Mouse (Mus musculus) neural tube, embryonic 12.5 days (tissue): ENCODE data around the gene Ankrd1. TPM values are rescaled to one million over a fixed set of nuclear protein-coding genes. Genes with fewer than 3 reads are reported as not detected.
A peak's percentile ranks its signal among the peaks of the same experiment; 100 is the strongest.

Experiments used
- ATAC-seq: fragments of 200-750 bp; cut with Nextera tagmentation; 2 replicates; pipeline ENCODE4 v1.8.0; 2017; ENCODE audit warnings: low read depth, mild to moderate bottlenecking, moderate TSS enrichment, moderate library complexity; ENCODE audit not compliant: low FRiP score
- H3K27ac ChIP-seq: fragments of 300-500 bp; sonication (generic); 2 replicates; pipeline ENCODE4 v1.5.1; 2016
- H3K27me3 ChIP-seq: fragments of 300-500 bp; sonication (generic); replicated peaks from 2 replicates; pipeline ENCODE4 v1.6.1; 2016; ENCODE audit warnings: mild to moderate bottlenecking
- H3K36me3 ChIP-seq: fragments of 300-500 bp; sonication (generic); 2 replicates; pipeline ENCODE4 v1.6.1; 2016; ENCODE audit warnings: mild to moderate bottlenecking
- H3K4me1 ChIP-seq: fragments of 300-500 bp; sonication (generic); 2 replicates; pipeline ENCODE4 v1.6.1; 2016
- H3K4me2 ChIP-seq: fragments of 300-500 bp; sonication (generic); replicated peaks from 2 replicates; pipeline ENCODE4 v1.6.1; 2016; ENCODE audit warnings: mild to moderate bottlenecking
- H3K4me3 ChIP-seq: fragments of 300-500 bp; sonication (generic); 2 replicates; pipeline ENCODE4 v1.5.1; 2016
- H3K9ac ChIP-seq: fragments of 300-500 bp; sonication (generic); 2 replicates; pipeline ENCODE4 v1.6.1; 2016; ENCODE audit warnings: mild to moderate bottlenecking
- H3K9me3 ChIP-seq: fragments of 300-500 bp; sonication (generic); 2 replicates; pipeline ENCODE4 v1.6.1; 2016; ENCODE audit warnings: mild to moderate bottlenecking
- WGBS: fragments of 180-500 bp; shearing (Covaris S2); methylation state at CpG from one replicate; pipeline ENCODE4 v1.1.7; 2016; 5-methylcytosine and 5-hydroxymethylcytosine counted together
- polyA plus RNA-seq: library from polyadenylated mRNA; unstranded; fragments of >200 nt; fragmentation: Nextera tagmentation; extraction: Ambion mirVana; gene quantifications from 2 replicates; pipeline ENCODE4 v1.2.1, GENCODE M21; 2016

Gene Ankrd1
- polyA plus RNA-seq, 1 experiment from 2014 or later, result 0.30 TPM

DNA sequence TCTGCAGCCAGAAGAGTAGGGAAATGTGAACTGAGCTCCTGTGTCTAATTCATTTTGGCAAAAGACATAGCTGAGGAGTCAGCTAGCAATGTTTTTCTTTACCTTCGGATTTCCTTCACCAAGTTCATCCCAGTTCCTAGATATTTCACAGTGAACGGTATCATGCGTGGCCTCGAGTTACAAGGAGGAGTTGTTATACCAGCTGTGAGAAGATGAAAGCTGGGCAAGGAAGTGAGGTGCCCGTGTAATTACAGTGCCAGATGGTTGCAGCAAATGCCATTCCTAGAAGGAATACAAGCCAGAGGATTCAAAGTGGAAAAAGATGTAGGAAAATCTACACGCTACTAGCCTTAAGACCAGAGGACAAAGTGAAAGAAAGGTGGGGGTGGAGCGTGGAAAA lies 21.0 kb downstream of the Ankrd1 start:
- no peak for ATAC-seq
- Histone ChIP-seq H3K36me3 (peaks cover 61% of the 10 kb centered on the region), H3K27me3 (no peaks in the 10 kb centered on the region), H3K4me1 (no peaks in the 10 kb centered on the region), H3K4me2 (no peak overlapping the region), H3K4me3 (no peak overlapping the region), H3K9me3 (no peaks in the 10 kb centered on the region), H3K27ac (no peak overlapping the region), H3K9ac (no peak overlapping the region)
- WGBS, result 87% methylated on average over 7 of the region's 7 CpGs

DNA sequence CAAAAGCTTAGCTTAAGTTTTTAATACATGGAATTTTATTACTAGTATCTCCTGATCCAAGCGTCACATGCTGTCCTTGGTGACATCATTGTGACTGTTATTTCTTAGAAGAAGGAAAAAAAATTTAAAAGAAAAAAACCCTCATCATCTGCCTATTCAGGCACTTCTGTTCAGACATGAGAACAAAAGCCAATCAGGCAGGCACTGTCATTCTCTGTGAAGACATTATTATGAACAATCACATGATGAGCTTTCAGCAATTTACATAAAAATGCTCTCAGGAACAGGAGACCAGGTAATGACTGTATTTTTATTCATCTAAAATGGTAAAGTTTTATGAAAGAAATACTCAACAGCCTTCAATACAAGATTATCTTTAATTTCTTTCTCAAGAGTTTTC lies 21.6 kb downstream of the Ankrd1 start:
- H3K4me3 ChIP-seq, result no peak overlapping the region
- no peaks in the 10 kb centered on the region for H3K4me1 ChIP-seq
- 86% methylated on average over 1 of the region's 1 CpGs for WGBS
- no peaks in the 10 kb centered on the region for H3K9me3 ChIP-seq
- H3K9ac ChIP-seq, result no peak overlapping the region
- no peak overlapping the region for H3K4me2 ChIP-seq
- H3K36me3 ChIP-seq, result peaks cover 66% of the 10 kb centered on the region
- no peak for ATAC-seq
- no peaks in the 10 kb centered on the region for H3K27me3 ChIP-seq
- no peak overlapping the region for H3K27ac ChIP-seq

DNA sequence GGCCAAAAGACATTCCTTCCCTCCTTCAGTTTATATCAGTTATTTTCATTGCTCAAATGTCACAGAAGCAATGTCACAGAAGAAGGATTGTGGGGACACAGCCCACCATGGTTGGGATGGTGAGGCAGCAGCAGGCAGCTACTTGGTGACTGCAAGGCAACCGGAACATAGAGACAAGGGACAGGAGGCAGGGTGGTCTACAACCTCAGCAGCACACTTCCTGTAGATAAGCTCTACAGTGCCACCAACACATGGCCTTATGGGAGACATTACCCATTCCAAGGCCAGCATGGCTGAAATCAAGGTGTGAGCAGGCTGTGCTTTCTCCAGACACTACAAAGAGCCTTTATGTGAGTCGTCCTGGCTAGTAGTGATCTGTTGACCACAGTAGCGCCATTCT lies 22.7 kb downstream of the Ankrd1 start:
- peaks cover 66% of the 10 kb centered on the region for H3K36me3 ChIP-seq
- H3K4me3 ChIP-seq, result no peak overlapping the region
- WGBS, result 91% methylated on average over 3 of the region's 3 CpGs

DNA sequence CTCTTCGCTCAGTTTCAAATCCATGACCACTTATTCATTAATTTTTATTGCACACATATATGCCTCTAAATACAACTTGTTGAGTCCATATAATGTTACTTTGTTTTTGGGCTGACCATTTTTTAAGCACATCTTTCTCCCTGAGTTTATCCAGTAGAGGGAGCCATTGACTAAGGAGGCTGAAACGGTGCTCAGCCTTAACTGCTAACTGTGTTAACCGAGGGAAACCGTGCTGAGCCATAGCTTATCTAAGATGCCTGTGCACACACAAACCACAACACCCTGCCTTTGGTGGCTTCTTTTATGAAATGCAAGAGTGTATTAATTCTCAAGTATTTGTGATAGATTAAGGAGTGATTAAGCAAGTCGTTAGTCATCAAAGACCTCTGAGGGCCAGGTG lies 29.1 kb downstream of the Ankrd1 start:
- no peak overlapping the region for H3K4me2 ChIP-seq
- peaks cover 56% of the 10 kb centered on the region for H3K36me3 ChIP-seq
- no peak overlapping the region for H3K27ac ChIP-seq
- WGBS, result 59% methylated on average over 5 of the region's 5 CpGs
- H3K9ac ChIP-seq, result no peak overlapping the region
- ATAC-seq, result no peak
- H3K27me3 ChIP-seq, result no peaks in the 10 kb centered on the region
- no peaks in the 10 kb centered on the region for H3K9me3 ChIP-seq
- H3K4me3 ChIP-seq, result no peak overlapping the region
- H3K4me1 ChIP-seq, result no peaks in the 10 kb centered on the region

More for the DNA sequence above, 22.7 kb downstream of the Ankrd1 start:
- H3K4me2 ChIP-seq, result no peak overlapping the region
- H3K27me3 ChIP-seq, result no peaks in the 10 kb centered on the region
- no peaks in the 10 kb centered on the region for H3K4me1 ChIP-seq
- H3K9ac ChIP-seq, result no peak overlapping the region
- ATAC-seq, result no peak
- no peaks in the 10 kb centered on the region for H3K9me3 ChIP-seq
- no peak overlapping the region for H3K27ac ChIP-seq

DNA sequence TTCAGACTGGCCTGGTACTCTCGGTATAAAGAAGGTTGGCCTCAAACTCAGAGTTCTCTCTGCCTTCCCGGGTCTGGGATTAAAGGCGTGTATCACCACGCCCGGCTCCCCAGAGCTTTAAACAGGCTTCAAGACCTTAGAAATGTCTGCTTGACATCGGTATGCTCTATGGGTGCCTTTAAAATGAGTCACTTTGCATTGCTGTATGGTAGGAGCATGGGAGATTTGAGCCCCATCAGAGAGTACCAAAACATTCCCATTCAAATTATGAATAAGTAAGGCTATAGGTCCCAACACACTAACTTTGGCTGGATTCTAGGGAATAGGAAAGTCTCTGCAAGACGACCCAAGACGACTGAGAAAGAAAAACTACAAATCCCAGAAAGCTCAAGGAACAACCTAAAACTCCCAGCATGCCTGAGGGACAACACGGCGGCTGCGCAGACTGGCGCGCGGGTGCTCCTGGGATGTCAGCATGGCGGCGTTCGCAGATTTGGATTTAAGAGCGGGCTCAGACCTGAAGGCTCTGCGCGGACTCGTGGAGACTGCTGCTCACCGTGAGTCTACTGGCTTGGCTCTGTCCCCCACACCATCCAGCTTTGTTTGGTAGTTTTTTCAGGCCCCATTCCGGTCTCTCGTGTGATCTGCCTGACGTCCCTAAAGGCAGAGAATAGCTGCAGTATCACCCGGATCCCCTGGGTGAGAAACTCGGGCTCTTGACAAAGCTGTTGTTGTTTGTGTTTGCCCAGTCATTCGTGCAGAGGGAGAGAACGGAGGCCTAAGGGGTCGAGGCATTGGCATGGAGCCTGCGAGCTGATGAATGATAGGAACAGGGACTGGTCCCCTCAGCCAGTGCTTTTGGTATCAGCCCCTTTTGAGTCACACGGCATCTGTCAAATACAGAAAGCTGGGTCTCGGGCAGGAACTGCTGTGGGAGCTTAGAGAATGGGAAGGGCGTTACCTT lies 36.4 kb downstream of the Ankrd1 start, which contains the start of gene Rpp30:
TSS of gene Rpp30 (plus strand) at position 455 of the 964 bp plus-strand sequence.
- Histone ChIP-seq H3K27me3 (no peaks in the 10 kb centered on the region), H3K4me1 (peaks cover 9% of the 10 kb centered on the region), H3K9ac (peak within 1 kb of the TSS; percentile 64), H3K4me2 (peak within 1 kb of the TSS; percentile 76), H3K27ac (no peak within 1 kb of the TSS), H3K36me3 (peaks cover 7% of the 10 kb centered on the region; the same call in 1 of the 2 replicates), H3K9me3 (no peaks in the 10 kb centered on the region), H3K4me3 (peak within 1 kb of the TSS; percentile 73)
- peak; percentile 95 for ATAC-seq
- WGBS, result 2% methylated on average over 34 of the region's 34 CpGs

DNA sequence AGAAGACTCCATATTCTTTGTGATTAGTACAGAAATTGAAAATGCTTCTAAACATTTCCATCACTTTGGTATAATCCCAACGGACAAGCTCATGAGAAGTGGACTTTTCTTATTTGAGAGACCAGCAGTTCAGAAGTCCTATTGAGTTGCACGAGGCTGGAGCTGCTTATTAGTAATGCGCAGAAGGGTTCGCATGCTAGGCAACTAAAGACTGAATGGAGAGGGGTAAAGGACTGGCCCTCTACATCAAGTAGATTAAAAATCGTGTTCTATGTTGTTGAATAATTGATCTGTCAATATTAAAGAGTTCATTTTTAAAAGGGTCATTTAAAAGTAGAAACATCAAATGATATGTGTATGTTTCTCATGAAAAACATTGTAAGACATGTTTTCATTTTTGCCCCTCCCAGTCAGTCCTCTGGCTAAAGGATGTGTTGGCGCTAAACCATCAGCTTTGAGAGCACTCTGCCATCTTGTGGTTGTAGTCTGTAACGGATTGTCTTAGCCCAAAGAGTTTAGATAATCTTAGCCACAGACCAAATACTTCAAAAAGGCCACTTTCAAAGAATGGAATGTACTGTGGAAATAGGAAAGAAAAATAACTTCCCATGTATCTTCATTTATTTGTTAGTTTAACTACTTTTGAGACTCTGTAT lies 37.2 kb downstream of the Ankrd1 start:
- Histone ChIP-seq H3K36me3 (no peaks in the 10 kb centered on the region; the same call in 1 of the 2 replicates), H3K9me3 (no peaks in the 10 kb centered on the region), H3K27ac (no peak overlapping the region), H3K9ac (no peak overlapping the region), H3K4me1 (peaks cover 9% of the 10 kb centered on the region), H3K27me3 (no peaks in the 10 kb centered on the region), H3K4me3 (peak overlapping the region; percentile 73), H3K4me2 (peak overlapping the region; percentile 76)
- WGBS, result 45% methylated on average over 7 of the region's 7 CpGs
- ATAC-seq, result peak; percentile 90

DNA sequence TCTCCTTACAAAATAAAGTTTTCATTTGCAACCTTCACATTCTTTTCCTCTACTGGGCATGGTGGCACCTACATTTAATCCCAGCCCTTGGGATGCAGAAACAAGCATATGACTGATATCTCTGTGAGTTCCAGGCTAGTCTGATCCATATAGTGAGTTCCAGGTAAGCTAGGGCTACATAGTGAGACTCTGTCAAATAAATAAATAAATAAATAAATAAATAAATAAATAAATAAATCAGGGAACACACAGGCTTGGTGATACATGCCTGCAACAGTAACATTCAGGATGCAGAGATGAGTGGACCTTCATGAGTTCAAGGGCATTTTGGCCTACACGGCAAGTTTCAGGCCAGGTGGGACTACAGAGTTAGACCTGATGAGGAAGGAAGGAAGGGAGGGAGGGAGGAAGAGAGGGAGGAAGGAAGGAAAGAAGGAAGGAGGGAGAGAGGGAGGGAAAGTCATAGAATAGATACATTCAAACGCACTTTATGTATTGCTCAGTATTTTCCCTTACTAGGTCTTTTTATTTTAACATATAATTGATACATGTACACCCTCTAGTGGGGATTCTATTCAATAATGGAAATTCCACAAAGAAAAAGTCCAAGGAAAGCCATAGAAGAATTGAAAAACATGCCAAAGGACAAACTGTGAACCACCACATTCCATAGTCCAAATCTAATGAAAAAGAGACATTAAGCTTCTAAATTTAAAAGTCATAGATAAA lies 56.9 kb downstream of the Ankrd1 start:
- Histone ChIP-seq H3K9ac (no peak overlapping the region), H3K4me2 (no peak overlapping the region), H3K4me1 (no peaks in the 10 kb centered on the region), H3K27ac (no peak overlapping the region), H3K27me3 (0 out of 2 replicates have a peak, but pooled peaks cover 6% of the 10 kb centered on the region), H3K9me3 (no peaks in the 10 kb centered on the region), H3K36me3 (no peaks in the 10 kb centered on the region), H3K4me3 (no peak overlapping the region)
- WGBS, result 86% methylated on average over 2 of the region's 2 CpGs
- ATAC-seq, result no peak

Other genes with a start within 250 kb of the Ankrd1 start
- 3.2 and 3.4 TPM in 2 replicates for gene Htr7, start 62.6 kb downstream of the Ankrd1 start, polyA plus RNA-seq
- 82.7 and 84.6 TPM in 2 replicates for gene Rpp30, start 36.4 kb downstream of the Ankrd1 start, polyA plus RNA-seq
- 8.4 and 8.8 TPM in 2 replicates for gene Pcgf5, start 228.2 kb upstream of the Ankrd1 start, polyA plus RNA-seq